Mouse (Mus musculus): ENCODE data around the gene Epgn. TPM values are rescaled to one million over a fixed set of nuclear protein-coding genes. Genes with fewer than 3 reads are reported as not detected.

Epgn gene
- not detected for polyA plus RNA-seq (2017; shearing (Covaris generic))

- ATAC-seq: no peak
Observed at GRCm38 (mm10) chr5:91027164-91027563, at the start of gene Epgn. TSS of gene Epgn (plus strand) at chr5:91027464.

GRCm38 (mm10) chr5:90980297-90980696, 47.0 kb upstream of the Epgn start:
- no peak for ATAC-seq

- ATAC-seq: no peak
Observed at GRCm38 (mm10) chr5:90987605-90988004, 39.7 kb upstream of the Epgn start.

- no peak for ATAC-seq
Observed at GRCm38 (mm10) chr5:90988149-90988548, 39.1 kb upstream of the Epgn start.

GRCm38 (mm10) chr5:90988592-90988991, 38.7 kb upstream of the Epgn start:
- ATAC-seq: no peak

DNA sequence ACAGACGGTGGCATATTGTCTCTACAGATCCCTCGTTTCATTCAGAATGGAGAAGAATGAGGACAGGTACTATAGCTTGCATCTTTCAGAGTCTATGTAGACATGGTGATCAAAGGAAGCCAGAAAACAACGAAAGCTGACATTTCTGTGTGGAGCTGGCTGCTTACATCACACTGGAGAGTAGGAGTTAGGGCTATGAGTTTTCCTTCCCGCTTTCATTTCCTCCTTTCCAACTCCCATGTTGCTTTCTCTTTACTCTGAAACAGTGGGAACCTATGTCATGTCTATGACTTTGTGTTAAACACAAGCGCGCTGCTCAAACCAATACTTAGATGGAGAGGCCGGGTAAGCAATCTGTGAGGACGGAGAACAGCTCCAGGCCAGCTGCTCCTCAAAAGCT, 27.3 kb upstream of the Epgn start:
- ATAC-seq: no peak

DNA sequence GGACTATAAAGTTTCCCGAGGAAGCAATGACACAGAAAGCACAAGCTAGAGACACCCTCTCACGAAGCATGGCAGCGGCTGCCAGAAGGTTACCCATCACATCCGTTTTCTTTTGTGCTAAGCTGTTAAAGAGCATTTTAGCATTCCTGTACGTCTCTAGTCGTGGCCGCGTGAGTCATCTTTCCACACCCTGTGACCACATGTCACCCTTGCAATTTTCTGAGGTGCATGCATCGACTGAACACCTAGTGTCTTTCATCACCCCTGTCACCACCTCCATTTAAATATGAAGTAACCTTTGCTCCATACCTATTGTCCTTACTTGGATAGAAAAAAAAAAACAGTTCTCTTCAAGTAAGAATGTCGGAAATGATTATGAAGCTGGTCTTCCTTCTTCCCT, 12.0 kb upstream of the Epgn start:
- no peak for ATAC-seq

GRCm38 (mm10) chr5:91023114-91023513, 4.2 kb upstream of the Epgn start:
- ATAC-seq: no peak

GRCm38 (mm10) chr5:91027840-91028239, 576 bp downstream of the Epgn start:
- no peak for ATAC-seq

GRCm38 (mm10) chr5:91030629-91031028, 3.4 kb downstream of the Epgn start:
- ATAC-seq: no peak

- no peak for ATAC-seq
Observed at GRCm38 (mm10) chr5:91035341-91035740, 8.1 kb downstream of the Epgn start.

DNA sequence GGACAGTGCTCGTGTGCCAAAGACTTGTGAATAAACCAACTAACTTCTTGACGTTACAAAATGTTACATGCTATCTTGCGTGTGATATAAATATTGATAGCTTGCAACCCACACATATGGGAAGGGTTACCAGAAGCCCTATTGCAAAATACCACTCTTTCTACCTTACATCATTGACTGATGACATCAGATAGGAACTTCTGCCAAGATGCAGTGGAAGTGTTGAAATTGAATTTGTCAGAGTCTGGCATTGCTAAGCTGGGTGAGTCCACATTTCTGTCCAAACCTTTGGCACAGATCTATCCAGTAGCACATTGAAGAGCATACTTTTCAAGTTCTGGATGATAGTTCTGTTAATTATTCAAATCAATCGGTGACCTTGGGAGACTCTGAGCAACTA, 9.4 kb downstream of the Epgn start:
- ATAC-seq: no peak

DNA sequence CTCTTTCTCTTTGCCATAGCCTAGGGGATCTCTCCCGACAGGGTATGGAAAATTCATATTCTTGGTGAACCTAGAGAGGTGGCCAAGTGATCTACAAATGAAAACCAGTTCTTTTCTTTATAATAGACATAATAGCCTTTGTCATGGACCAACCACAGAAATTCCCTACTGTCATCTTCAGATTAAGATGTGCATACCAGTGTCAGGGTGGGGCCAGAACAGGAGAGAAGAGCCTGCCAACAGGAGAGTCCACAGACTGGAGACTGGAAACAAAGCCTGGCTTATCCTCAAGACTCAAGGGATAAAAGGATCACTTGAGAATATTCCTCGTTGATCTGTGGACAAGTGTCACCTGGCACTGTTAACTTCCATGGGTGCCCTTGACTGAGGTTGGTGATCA, 10.5 kb downstream of the Epgn start:
- no peak for ATAC-seq

DNA sequence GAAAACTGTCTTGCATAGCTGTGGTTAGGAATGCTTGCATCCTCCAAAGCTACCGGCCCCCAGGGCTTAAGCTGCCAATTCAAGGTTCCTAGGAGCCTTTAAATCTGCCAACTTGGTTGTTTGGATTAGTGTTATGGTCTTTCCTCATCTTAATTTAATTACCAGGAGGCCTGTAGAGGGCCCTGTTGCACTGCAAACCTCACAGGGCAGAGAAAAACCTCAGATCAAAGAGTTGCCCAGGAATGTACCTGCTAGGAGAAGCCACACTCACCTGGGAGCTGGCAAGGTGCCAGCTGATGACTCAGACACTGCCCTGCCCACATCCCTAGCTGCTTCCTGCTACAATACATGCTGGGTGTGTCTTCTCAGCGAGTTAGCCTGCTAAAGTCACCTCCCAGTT, 11.3 kb downstream of the Epgn start:
- ATAC-seq: peak; percentile 89

DNA sequence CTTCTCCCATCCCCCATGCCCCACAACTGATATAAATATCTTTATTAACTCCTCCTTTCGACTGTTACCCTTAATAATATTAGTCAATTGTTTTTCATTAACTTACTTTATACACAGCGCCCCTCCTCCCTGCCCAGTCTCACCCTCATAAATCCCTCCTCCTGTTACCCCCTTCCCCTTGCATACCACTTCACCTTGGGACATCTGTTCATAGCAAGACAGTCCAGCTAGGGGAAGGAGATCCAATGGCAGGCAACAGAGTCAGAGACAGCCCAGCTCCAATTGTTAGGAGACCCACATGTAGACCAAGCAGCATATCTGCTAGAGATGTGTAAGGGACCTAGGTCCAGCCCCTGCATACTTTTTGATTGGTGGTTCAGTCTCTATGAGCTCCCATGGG, 11.7 kb downstream of the Epgn start:
- peak; percentile 12 for ATAC-seq

DNA sequence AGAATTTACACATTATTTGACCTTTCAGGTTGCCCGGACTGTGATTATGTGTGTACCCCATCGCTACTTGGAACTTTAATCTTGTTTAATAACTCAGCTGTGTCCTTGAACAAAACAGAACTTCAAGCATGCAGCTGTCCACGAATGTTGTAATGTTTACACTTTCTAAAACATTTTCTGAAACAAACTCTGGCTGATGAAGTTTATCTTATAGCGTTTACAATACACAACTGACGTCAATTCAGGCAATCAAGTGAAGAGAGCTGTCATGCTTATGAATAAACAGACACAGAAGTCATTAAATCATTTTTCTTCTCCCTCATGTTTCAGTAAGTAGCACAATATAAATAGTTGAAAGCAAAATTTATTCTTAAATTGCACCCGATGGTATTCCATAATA, 20.7 kb downstream of the Epgn start:
- no peak for ATAC-seq

GRCm38 (mm10) chr5:91048397-91048796, 21.1 kb downstream of the Epgn start:
- no peak for ATAC-seq

DNA sequence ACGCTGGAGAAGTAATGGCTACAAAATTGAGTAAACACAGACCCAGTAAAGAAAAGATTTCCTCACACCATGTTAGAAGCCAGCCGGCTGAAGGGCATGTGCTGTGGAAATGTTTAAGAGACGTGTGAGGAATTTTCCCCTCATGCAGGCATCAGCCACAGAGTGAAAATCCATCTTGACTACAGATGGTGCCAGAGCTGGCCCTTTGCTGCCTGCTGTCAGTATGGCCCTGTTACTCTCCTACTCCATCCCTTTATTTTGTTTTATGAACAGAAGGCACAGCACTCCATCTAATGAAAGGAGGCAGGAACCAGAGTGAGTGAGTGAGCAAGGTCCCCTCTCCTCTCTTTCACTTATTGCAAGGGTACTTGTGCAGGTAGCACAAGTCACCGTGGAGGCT, 45.1 kb downstream of the Epgn start:
- no peak for ATAC-seq

DNA sequence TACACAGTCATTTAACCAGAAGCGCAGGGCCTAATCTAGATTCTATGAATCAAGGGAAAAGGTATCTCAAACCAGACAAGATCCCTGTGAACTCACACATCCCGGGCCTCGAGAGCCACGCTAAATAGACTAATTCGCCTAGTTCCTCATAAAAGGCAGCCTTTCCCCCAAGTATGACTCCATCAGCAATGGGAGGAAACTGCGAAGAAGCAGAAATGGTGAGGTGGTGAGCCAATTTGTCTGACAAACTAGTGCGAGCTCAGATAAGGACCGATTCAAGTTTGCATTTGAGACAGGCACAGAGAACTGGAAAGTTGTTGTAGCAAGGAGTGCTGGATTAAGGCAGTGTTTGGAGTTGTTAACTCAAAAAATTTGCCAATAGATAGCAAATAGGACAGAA, 46.4 kb downstream of the Epgn start:
- no peak for ATAC-seq

- no peak for ATAC-seq
Observed at GRCm38 (mm10) chr5:91074026-91074425, 46.8 kb downstream of the Epgn start.

DNA sequence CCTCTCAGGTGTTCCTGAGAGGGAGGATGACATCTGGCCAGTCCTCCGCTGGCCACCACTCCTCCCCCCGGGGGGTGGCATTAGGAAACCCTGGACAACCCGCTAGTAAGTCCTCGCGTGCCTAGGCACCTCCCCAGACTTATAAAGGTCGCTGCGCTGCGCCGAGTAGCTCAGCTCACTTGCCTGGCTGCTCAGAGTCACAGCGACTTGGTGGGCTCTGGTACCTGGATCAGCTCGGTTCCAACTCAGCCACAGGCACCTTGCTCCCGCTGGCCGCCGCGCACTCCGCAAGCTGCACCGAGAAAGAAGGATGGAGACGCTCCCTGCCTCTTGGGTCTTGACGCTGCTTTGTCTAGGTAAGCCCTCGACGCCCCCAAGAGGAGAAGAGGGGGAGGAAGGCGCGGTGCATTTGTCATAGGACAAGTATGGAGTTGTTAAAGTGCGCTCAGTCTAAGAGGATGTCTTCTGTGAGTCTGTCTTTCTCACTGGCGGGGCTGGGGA, 47.2 kb downstream of the Epgn start, which contains the start of gene Ereg:
TSS of gene Ereg (plus strand) at position 173 of the 501 bp plus-strand sequence.
- no peak for ATAC-seq

DNA sequence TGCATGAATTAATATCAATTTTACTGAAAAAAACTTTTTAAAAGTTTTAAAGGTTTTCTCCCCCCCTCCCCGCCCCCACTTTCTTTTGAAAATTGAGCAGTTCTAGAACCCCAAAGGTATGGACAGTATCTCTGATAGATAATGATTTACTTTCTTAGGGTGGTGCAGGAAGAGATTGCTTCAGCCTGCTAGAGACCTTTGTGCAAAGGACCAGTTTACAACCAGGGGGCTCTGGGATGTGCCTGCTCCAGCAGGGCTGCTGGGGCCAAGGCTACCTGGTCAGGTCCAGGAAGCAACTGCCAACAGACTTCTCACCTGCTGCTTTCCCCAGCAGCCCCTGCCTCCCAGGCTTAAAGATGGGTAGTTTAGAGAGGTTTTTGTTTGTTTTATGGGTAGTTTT, 47.8 kb downstream of the Epgn start:
- ATAC-seq: no peak

- ATAC-seq: peak; percentile 92
Observed at GRCm38 (mm10) chr5:91083016-91083415, 55.8 kb downstream of the Epgn start.
